Mouse (Mus musculus) embryonic facial prominence, embryonic 12.5 days (tissue): Measurements from ENCODE around the gene Rad21l. TPM values are rescaled to one million over a fixed set of nuclear protein-coding genes. Genes with fewer than 3 reads are reported as not detected.
"Not testable (repeated sequence)": the region's sequence is repeated elsewhere in the genome, so short reads cannot be mapped to it uniquely, and the experiment has no call there.

Experiments used
- ATAC-seq: fragments of 200-750 bp; cut with Nextera tagmentation; 2 replicates; pipeline ENCODE4 v1.8.0; 2017; ENCODE audit not compliant: insufficient number of reproducible peaks, insufficient read depth, low FRiP score, low TSS enrichment
- H3K27ac ChIP-seq: fragments of 300-500 bp; sonication (generic); 2 replicates; pipeline ENCODE4 v1.5.1; 2016; ENCODE audit warnings: mild to moderate bottlenecking
- H3K27me3 ChIP-seq: fragments of 300-500 bp; sonication (generic); 2 replicates; pipeline ENCODE4 v1.6.1; 2016; ENCODE audit warnings: mild to moderate bottlenecking, moderate library complexity
- H3K36me3 ChIP-seq: fragments of 300-500 bp; sonication (generic); 2 replicates; pipeline ENCODE4 v1.6.1; 2016; ENCODE audit warnings: mild to moderate bottlenecking
- H3K4me1 ChIP-seq: fragments of 300-500 bp; sonication (generic); 2 replicates; pipeline ENCODE4 v1.6.1; 2016
- H3K4me2 ChIP-seq: fragments of 300-500 bp; sonication (generic); replicated peaks from 2 replicates; pipeline ENCODE4 v1.6.1; 2016; ENCODE audit warnings: mild to moderate bottlenecking, moderate library complexity
- H3K4me3 ChIP-seq: fragments of 300-500 bp; sonication (generic); 2 replicates; pipeline ENCODE4 v1.5.1; 2016; ENCODE audit warnings: mild to moderate bottlenecking
- H3K9ac ChIP-seq: fragments of 300-500 bp; sonication (generic); 2 replicates; pipeline ENCODE4 v1.6.1; 2016; ENCODE audit warnings: mild to moderate bottlenecking, moderate library complexity
- H3K9me3 ChIP-seq: fragments of 300-500 bp; sonication (generic); 2 replicates; pipeline ENCODE4 v1.6.1; 2016; ENCODE audit warnings: mild to moderate bottlenecking, moderate library complexity
- WGBS: fragments of 180-500 bp; shearing (Covaris S2); methylation state at CpG from one replicate; pipeline ENCODE4 v1.1.7; 2016; 5-methylcytosine and 5-hydroxymethylcytosine counted together
- polyA plus RNA-seq: library from polyadenylated mRNA; unstranded; fragments of >200 nt; fragmentation: Nextera tagmentation; extraction: Ambion mirVana; gene quantifications from 2 replicates; pipeline ENCODE4 v1.2.1, GENCODE M21; 2016

Gene Rad21l
- polyA plus RNA-seq, 1 experiment from 2014 or later: not detected

DNA sequence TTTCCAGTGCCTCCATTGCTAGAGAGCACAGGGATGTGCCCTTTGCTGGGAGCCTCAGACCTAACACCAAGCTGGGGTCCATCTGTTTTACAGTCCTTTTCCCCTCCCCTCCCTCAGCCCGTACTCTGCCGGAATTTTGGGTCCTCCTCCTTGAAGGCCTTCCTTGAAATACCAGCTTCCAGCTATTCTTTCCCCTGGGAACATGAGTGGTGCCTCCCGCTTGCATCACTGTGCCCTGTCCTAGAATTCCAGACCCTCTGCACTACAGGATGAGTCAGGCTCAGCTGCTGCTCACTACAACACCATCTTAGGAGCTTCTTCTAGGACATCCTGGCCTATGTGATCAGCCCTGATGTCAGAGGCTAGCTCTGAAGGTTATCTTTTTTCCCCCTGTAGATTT, 44.6 kb downstream of the Rad21l start:
- no peaks in the 10 kb centered on the region for H3K4me1 ChIP-seq
- H3K27me3 ChIP-seq: no peaks in the 10 kb centered on the region
- no peak for ATAC-seq
- no peak overlapping the region for H3K9ac ChIP-seq
- no peak overlapping the region for H3K4me3 ChIP-seq
- no peaks in the 10 kb centered on the region for H3K9me3 ChIP-seq
- no peak overlapping the region for H3K27ac ChIP-seq
- H3K36me3 ChIP-seq: no peaks in the 10 kb centered on the region
- H3K4me2 ChIP-seq: no peak overlapping the region
- 49% methylated on average over 3 of the region's 3 CpGs for WGBS

DNA sequence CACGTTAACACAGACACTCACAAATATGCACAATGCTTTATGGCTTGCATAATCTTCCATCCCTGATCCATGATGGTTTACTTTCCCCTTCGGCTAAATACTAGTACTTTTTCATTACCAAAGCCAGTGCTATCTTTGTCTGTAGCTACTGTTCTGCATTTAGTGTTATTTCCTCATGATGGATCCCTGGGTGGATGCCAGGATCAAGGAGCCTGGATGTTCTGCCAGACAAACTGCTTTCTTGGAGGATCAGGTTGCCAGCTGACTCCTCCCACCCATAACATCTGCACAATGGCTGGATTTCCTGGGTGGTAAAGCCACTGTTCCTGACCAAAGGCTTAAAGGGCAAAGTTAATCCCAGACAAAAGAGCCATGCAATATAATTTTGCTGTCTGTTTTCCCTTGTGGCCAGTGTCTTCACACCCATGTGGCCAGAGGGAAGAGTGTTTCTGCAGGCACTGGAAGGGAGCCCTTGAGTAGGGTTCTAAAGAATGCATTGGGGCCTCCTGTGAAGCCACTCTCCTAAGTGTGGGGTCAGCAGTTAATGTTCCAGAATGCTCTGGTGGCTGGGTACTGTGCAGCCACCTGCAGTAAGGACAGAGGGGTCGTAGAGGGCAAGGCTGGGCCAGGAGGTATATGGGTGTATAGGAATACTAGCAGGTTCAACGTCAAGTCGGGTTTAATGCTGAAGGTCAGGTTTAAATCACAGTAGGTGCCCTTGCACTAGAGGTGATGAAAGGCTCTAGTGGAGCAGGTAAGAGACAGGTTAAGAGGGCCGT, 51.6 kb downstream of the Rad21l start:
- Histone ChIP-seq H3K4me1 (0 out of 2 replicates have a peak, but pooled peaks cover 2% of the 10 kb centered on the region), H3K36me3 (no peaks in the 10 kb centered on the region), H3K9ac (no peak overlapping the region), H3K27ac (no peak overlapping the region), H3K4me3 (no peak overlapping the region), H3K9me3 (no peaks in the 10 kb centered on the region), H3K4me2 (no peak overlapping the region), H3K27me3 (0 out of 2 replicates have a peak, but pooled peaks cover 3% of the 10 kb centered on the region)
- 75% methylated on average over 6 of the region's 6 CpGs for WGBS
- ATAC-seq: no peak

DNA sequence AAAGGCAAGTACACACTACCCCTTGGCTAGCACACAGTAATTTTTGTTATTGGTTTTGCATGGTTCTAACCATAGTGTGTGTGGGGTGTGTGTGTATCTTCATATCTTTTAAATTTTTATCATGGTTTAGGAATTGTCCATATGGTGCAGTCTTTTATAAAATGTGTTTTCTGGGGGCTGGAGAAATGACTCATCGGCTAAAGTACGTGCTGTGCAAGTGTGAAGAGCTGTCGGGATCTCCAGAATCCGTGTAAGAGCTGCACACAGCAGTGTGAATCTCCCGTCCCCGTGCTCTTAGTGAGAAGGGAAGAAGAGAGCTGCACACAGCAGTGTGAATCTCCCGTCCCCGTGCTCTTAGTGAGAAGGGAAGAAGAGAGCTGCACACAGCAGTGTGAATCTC, 52.6 kb downstream of the Rad21l start:
- not testable (repeated sequence) for H3K4me1 ChIP-seq, H3K4me3 ChIP-seq, H3K4me2 ChIP-seq, H3K27me3 ChIP-seq, H3K36me3 ChIP-seq, H3K9me3 ChIP-seq, H3K9ac ChIP-seq, ATAC-seq, H3K27ac ChIP-seq
- 79% methylated on average over 8 of the region's 8 CpGs for WGBS

DNA sequence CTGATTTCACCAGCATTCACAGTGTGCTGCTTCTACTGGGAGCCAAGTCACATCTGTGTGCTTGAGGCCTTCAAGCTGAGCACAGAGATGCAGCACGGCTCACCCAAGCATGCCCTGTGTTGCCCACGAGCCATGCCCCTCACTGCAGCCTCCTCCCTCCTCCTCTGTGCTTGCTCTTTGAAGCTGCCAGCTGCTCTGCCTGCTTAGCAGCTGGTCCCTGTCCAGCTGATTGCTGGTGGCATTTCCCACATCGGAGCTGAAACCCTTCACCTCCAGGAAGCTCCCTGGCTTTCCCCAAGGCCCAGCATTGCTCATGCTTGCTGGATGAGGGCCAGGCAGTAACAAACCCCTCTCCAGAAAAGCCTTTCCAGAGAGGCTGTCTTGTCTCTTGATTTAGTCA, 58.4 kb downstream of the Rad21l start:
- no peaks in the 10 kb centered on the region for H3K27me3 ChIP-seq
- H3K27ac ChIP-seq: no peak overlapping the region
- H3K9ac ChIP-seq: no peak overlapping the region
- no peak overlapping the region for H3K4me3 ChIP-seq
- ATAC-seq: no peak
- WGBS: 23% methylated on average over 3 of the region's 3 CpGs
- H3K36me3 ChIP-seq: no peaks in the 10 kb centered on the region
- no peak overlapping the region for H3K4me2 ChIP-seq
- H3K9me3 ChIP-seq: no peaks in the 10 kb centered on the region
- 0 out of 2 replicates have a peak, but pooled peaks cover 10% of the 10 kb centered on the region for H3K4me1 ChIP-seq

DNA sequence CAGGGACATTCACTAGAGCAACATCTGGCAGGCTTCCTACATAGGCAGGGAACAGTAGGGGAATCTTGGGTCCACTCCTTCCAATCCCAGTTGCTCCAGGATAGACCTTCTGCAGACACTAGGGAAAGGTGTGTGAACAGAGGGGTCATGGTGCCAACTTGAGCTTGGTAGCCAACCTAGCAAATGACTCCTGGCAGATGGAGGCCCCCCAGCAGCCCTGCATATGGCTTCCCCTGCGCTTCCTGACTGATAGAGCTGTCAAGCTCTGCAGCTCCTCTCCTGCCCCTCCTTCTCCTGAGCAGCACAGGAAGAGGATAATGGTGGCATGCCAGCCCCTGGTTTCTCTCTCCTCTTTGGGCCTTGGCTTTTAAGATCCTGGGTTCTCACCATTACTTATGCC, 59.9 kb downstream of the Rad21l start:
- Histone ChIP-seq H3K9ac (no peak overlapping the region), H3K4me1 (0 out of 2 replicates have a peak, but pooled peaks cover 10% of the 10 kb centered on the region), H3K27ac (no peak overlapping the region), H3K27me3 (no peaks in the 10 kb centered on the region), H3K4me3 (no peak overlapping the region), H3K36me3 (no peaks in the 10 kb centered on the region), H3K4me2 (no peak overlapping the region), H3K9me3 (no peaks in the 10 kb centered on the region)
- 81% methylated on average over 1 of the region's 1 CpGs for WGBS
- ATAC-seq: no peak

DNA sequence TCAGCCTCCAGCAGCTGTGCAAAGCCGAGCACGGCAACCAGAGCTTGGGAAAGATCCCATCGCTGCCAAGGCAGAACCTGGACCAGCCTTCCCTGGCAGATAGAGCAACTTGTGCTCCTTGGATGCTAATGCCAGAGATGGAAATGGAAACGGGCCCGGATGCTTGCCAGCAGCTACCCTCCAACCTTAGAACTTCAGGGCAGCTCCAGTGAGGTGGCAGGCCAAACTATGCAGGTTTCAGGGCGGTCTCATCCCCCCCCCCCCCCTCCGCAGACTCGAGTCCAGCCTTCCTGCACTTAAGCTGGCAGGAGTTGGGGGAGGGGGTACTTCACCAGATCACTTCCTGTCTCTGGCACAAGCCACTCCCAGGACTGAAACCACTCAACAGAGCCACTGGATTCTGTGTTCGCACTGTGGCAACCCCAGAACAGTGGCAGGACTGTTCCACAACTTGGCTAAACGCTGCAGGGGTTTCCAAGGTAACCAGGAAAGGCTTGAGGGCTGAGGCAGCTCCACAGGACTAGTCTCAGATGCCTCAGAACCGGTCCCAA, 62.8 kb downstream of the Rad21l start:
- Histone ChIP-seq H3K27ac (no peak overlapping the region), H3K9ac (no peak overlapping the region), H3K4me3 (no peak overlapping the region), H3K9me3 (no peaks in the 10 kb centered on the region), H3K4me2 (0 out of 2 replicates have a peak overlapping the region, but pooled peaks have one; percentile 4), H3K36me3 (no peaks in the 10 kb centered on the region), H3K27me3 (no peaks in the 10 kb centered on the region), H3K4me1 (0 out of 2 replicates have a peak, but pooled peaks cover 10% of the 10 kb centered on the region)
- ATAC-seq: no peak
- WGBS: 36% methylated on average over 11 of the region's 11 CpGs

DNA sequence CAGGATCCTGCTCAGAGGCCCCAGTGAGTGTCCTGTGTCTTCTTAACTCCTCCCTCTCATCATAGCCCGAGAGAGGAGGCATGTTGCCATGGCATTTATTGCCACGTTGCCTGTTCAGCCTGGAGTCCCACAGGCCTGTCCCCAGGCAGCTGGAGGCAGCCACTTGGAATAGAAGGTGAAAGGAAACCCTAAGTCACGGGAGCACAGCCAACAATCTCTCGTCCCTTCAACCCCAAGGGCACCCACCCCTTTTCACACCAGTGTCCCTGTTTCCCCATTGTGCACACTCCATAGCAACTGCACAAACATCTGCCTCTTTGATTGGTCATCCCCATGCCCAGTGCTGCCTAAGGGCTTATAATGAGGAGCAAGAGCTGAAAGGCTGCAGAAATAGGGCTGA, 64.7 kb downstream of the Rad21l start:
- no peak overlapping the region for H3K27ac ChIP-seq

DNA sequence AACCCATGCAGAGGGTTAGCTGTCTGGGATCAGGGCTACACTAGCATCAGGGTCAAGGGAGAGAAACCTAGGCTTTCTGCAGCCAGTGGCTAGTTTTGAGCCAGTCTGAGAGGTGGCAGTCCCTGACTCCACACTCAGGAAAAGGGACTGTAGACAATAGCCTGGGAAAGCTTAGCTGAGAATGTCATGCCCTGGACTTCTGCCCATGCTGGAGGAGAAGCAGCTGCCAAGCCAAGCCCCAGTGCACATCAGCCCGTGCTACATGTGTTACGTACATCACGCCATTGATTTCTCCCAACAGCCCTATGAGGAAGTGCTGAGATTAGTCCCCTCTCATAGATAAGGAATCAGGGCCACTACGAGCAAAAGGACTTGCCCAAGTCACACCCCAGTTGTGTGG, 66.2 kb downstream of the Rad21l start:
- Histone ChIP-seq H3K9ac (no peak overlapping the region), H3K36me3 (no peaks in the 10 kb centered on the region), H3K4me2 (no peak overlapping the region), H3K27ac (no peak overlapping the region), H3K9me3 (no peaks in the 10 kb centered on the region), H3K4me3 (no peak overlapping the region), H3K27me3 (no peaks in the 10 kb centered on the region), H3K4me1 (0 out of 2 replicates have a peak, but pooled peaks cover 16% of the 10 kb centered on the region)
- ATAC-seq: no peak
- WGBS: 86% methylated on average over 4 of the region's 4 CpGs

More for the DNA sequence above, 64.7 kb downstream of the Rad21l start:
- Histone ChIP-seq H3K4me1 (0 out of 2 replicates have a peak, but pooled peaks cover 10% of the 10 kb centered on the region), H3K4me3 (no peak overlapping the region), H3K27me3 (no peaks in the 10 kb centered on the region), H3K4me2 (no peak overlapping the region), H3K9ac (no peak overlapping the region), H3K9me3 (no peaks in the 10 kb centered on the region), H3K36me3 (no peaks in the 10 kb centered on the region)
- ATAC-seq: 0 out of 2 replicates have a peak, but pooled peaks have one; percentile 29
- WGBS: 34% methylated on average over 4 of the region's 4 CpGs

DNA sequence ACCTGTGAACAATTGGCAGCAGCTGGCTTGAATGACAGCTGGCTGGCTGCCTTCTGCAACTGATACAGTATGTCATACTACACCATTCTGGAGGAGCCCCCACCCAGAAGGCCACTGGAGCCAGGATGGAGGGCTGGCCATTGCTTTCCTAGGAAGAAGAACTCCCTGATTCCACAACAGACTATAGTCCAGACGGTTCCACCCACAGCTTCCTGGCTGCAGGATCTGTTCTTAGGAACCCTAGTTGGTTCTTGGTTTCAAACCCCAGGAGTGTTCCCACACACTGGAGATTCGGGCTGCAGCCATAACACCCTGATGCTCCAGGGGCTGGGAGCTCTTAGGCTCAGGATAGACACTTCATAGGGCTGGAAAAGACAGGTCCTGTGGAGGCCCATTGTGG, 70.3 kb downstream of the Rad21l start:
- Histone ChIP-seq H3K4me2 (no peak overlapping the region), H3K4me3 (no peak overlapping the region), H3K27me3 (no peaks in the 10 kb centered on the region), H3K36me3 (no peaks in the 10 kb centered on the region), H3K27ac (no peak overlapping the region), H3K4me1 (0 out of 2 replicates have a peak, but pooled peaks cover 6% of the 10 kb centered on the region), H3K9me3 (no peaks in the 10 kb centered on the region), H3K9ac (no peak overlapping the region)
- 57% methylated on average over 2 of the region's 2 CpGs for WGBS
- no peak for ATAC-seq

Other genes starting within 250 kb of the Rad21l start
- not detected in 2 replicates for gene 4921509C19Rik, start 192.4 kb downstream of the Rad21l start, polyA plus RNA-seq
- gene Nsfl1c, start 174.4 kb downstream of the Rad21l start, polyA plus RNA-seq: 276 and 279 TPM in 2 replicates
- gene Fkbp1a, start 126.0 kb downstream of the Rad21l start, polyA plus RNA-seq: 472 and 491 TPM in 2 replicates
- gene Sdcbp2, start 95.9 kb downstream of the Rad21l start, polyA plus RNA-seq: 0.59 and 1.0 TPM in 2 replicates
- gene Snph, start 35.9 kb downstream of the Rad21l start, polyA plus RNA-seq: 1.2 and 1.9 TPM in 2 replicates
- gene Tmem74b, start 33.5 kb upstream of the Rad21l start, polyA plus RNA-seq: 3.2 and 4.8 TPM in 2 replicates
- 45.0 and 47.5 TPM in 2 replicates for gene Psmf1, start 75.7 kb upstream of the Rad21l start, polyA plus RNA-seq
- 0.24 and 0.47 TPM in 2 replicates for gene Rspo4, start 174.4 kb upstream of the Rad21l start, polyA plus RNA-seq
- 0.28 and 0.31 TPM in 2 replicates for gene Angpt4, start 242.7 kb upstream of the Rad21l start, polyA plus RNA-seq